Mouse (Mus musculus) T-helper 17 cell (primary cell): Measurements from ENCODE around the gene Ccdc65.

Source experiments
- in situ Hi-C, 2 experiments: fragments of 300-600 bp; cut with MboI, MseI; formaldehyde crosslinking; loops; 1 replicate in 1 of 2; 2 replicates in 1 of 2; pipeline ENCODE4 v1.15.1; 2025; ENCODE audit warnings: high pct_unique_total_duplicates in 2 of 2

Ccdc65 gene

GRCm38 (mm10) chr15:98691486-98692147 is 16.4 kb upstream of the Ccdc65 start:
- in situ Hi-C loops, result no loop called here

- in situ Hi-C loops, result no loop called here
These were observed 15.8 kb upstream of the Ccdc65 start for GRCm38 (mm10) chr15:98692171-98692715.

GRCm38 (mm10) chr15:98695726-98696125 is 12.3 kb upstream of the Ccdc65 start:
- in situ Hi-C loops, result no loop called here

- in situ Hi-C loops, result no loop called here
These were observed 11.8 kb upstream of the Ccdc65 start for GRCm38 (mm10) chr15:98696216-98696615.

- in situ Hi-C loops, result loop anchor here (5.0 kb wide), 2 partner anchors 112 to 117 kb away; no protein-coding TSS in a partner anchor
These were observed 8.6 kb upstream of the Ccdc65 start for GRCm38 (mm10) chr15:98699190-98700105.

- in situ Hi-C loops, result loop anchor here (5.0 kb wide), 2 partner anchors 117 to 122 kb away; no protein-coding TSS in a partner anchor
These were observed 3.7 kb upstream of the Ccdc65 start for GRCm38 (mm10) chr15:98704312-98704711.

GRCm38 (mm10) chr15:98710442-98710841 is 2.4 kb downstream of the Ccdc65 start:
- in situ Hi-C loops, result loop anchor here in 1 of 2 experiments (5.0 to 10.0 kb wide), 2 partner anchors 67 to 1074 kb away; partner anchors contain the start of gene Wnt10b

- in situ Hi-C loops, result loop anchor here in 1 of 2 experiments (5.0 to 10.0 kb wide), 2 partner anchors 63 to 1071 kb away; partner anchors contain the start of gene Wnt10b
These were observed 6.2 kb downstream of the Ccdc65 start for GRCm38 (mm10) chr15:98714230-98714652.

- in situ Hi-C loops, result loop anchor here in 1 of 2 experiments (10.0 kb wide), 1 partner anchor 1068 kb away; no protein-coding TSS in a partner anchor
These were observed 9.3 kb downstream of the Ccdc65 start for GRCm38 (mm10) chr15:98717301-98717700.

GRCm38 (mm10) chr15:98722191-98722590 is 14.2 kb downstream of the Ccdc65 start:
- in situ Hi-C loops, result no loop called here

GRCm38 (mm10) chr15:98722854-98723253 is 14.8 kb downstream of the Ccdc65 start:
- in situ Hi-C loops, result no loop called here

GRCm38 (mm10) chr15:98724441-98724840 is 16.4 kb downstream of the Ccdc65 start:
- in situ Hi-C loops, result no loop called here

GRCm38 (mm10) chr15:98726079-98726478 is 18.1 kb downstream of the Ccdc65 start:
- in situ Hi-C loops, result no loop called here

- in situ Hi-C loops, result no loop called here
These were observed 18.7 kb downstream of the Ccdc65 start for GRCm38 (mm10) chr15:98726746-98727145.

- in situ Hi-C loops, result no loop called here
These were observed 19.7 kb downstream of the Ccdc65 start, which contains the start of gene Fkbp11 for GRCm38 (mm10) chr15:98727443-98728321. Gene Fkbp11 (minus strand): TSS chr15:98728198.

GRCm38 (mm10) chr15:98728366-98728765 is 20.4 kb downstream of the Ccdc65 start:
- in situ Hi-C loops, result no loop called here

- in situ Hi-C loops, result no loop called here
These were observed 22.0 kb downstream of the Ccdc65 start for GRCm38 (mm10) chr15:98729791-98730545.

- in situ Hi-C loops, result no loop called here
These were observed 22.8 kb downstream of the Ccdc65 start for GRCm38 (mm10) chr15:98730790-98731189.

- in situ Hi-C loops, result no loop called here
These were observed 24.1 kb downstream of the Ccdc65 start for GRCm38 (mm10) chr15:98732006-98732531.

GRCm38 (mm10) chr15:98733370-98733769 is 25.4 kb downstream of the Ccdc65 start:
- in situ Hi-C loops, result no loop called here
